Mouse (Mus musculus): ENCODE results near the gene Vkorc1. TPM values are rescaled to one million over a fixed set of nuclear protein-coding genes. Genes with fewer than 3 reads are reported as not detected.

Vkorc1 gene
- total RNA-seq, 2 experiments from 2014 or later = 21.6 to 30.4 TPM

- no peak for DNase-seq (ENCODE audit: extremely low spot score in 1 of 2, low spot score in 1 of 2)
These were observed 15.0 kb downstream of the Vkorc1 start for GRCm38 (mm10) chr7:127880431-127880830.

GRCm38 (mm10) chr7:127879301-127879700, 16.1 kb downstream of the Vkorc1 start:
- DNase-seq (ENCODE audit: extremely low spot score in 1 of 2, low spot score in 1 of 2) = no peak

- DNase-seq (ENCODE audit: extremely low spot score in 1 of 2, low spot score in 1 of 2) = peak; percentile 86 to 87
These were observed 18.7 kb downstream of the Vkorc1 start, which contains the start of gene Zfp668 for GRCm38 (mm10) chr7:127876467-127877348. Gene Zfp668, minus strand, starts transcription at chr7:127876828.

- DNase-seq (ENCODE audit: extremely low spot score in 1 of 2, low spot score in 1 of 2) = peak; percentile 67 to 70
These were observed 19.4 kb downstream of the Vkorc1 start, which contains the start of gene Zfp646 for GRCm38 (mm10) chr7:127876041-127876466. Gene Zfp646, plus strand, starts transcription at chr7:127876221.

- peak in 1 of 2 experiments; percentile 85 for DNase-seq (ENCODE audit: extremely low spot score in 1 of 2, low spot score in 1 of 2)
These were observed 19.8 kb downstream of the Vkorc1 start for GRCm38 (mm10) chr7:127875627-127876001.

GRCm38 (mm10) chr7:127874812-127875626, 20.4 kb downstream of the Vkorc1 start:
- DNase-seq (ENCODE audit: extremely low spot score in 1 of 2, low spot score in 1 of 2) = no peak

GRCm38 (mm10) chr7:127870136-127870821, 25.1 kb downstream of the Vkorc1 start:
- no peak for DNase-seq (ENCODE audit: extremely low spot score in 1 of 2, low spot score in 1 of 2)

- no peak for DNase-seq (ENCODE audit: extremely low spot score in 1 of 2, low spot score in 1 of 2)
These were observed 26.1 kb downstream of the Vkorc1 start for GRCm38 (mm10) chr7:127869149-127869810.

GRCm38 (mm10) chr7:127867641-127868040, 27.8 kb downstream of the Vkorc1 start:
- DNase-seq (ENCODE audit: extremely low spot score in 1 of 2, low spot score in 1 of 2) = no peak

GRCm38 (mm10) chr7:127866434-127866833, 29.0 kb downstream of the Vkorc1 start:
- DNase-seq (ENCODE audit: extremely low spot score in 1 of 2, low spot score in 1 of 2) = no peak

- no peak for DNase-seq (ENCODE audit: extremely low spot score in 1 of 2, low spot score in 1 of 2)
These were observed 37.2 kb downstream of the Vkorc1 start for GRCm38 (mm10) chr7:127858258-127858657.

GRCm38 (mm10) chr7:127850906-127851305, 44.5 kb downstream of the Vkorc1 start:
- no peak for DNase-seq (ENCODE audit: extremely low spot score in 1 of 2, low spot score in 1 of 2)

GRCm38 (mm10) chr7:127849973-127850875, 45.2 kb downstream of the Vkorc1 start:
- no peak for DNase-seq (ENCODE audit: extremely low spot score in 1 of 2, low spot score in 1 of 2)

Other genes with a start within 250 kb of the Vkorc1 start
- gene Bcl7c, start 186.7 kb downstream of the Vkorc1 start, total RNA-seq (2021) = 10 to 100 TPM; 24.0 to 25.7 TPM
- gene Ctf1, start 182.9 kb downstream of the Vkorc1 start, total RNA-seq (2021) = 1 to 10 TPM; 2.4 TPM
- gene Ctf2, start 163.5 kb downstream of the Vkorc1 start, total RNA-seq (2021) = not detected
- gene Fbxl19, start 151.1 kb downstream of the Vkorc1 start, total RNA-seq (2021) = 10 to 100 TPM; 63.4 to 66.7 TPM
- 10 to 100 TPM; 28.7 to 33.2 TPM for gene Orai3, start 125.8 kb downstream of the Vkorc1 start, total RNA-seq (2021)
- gene Setd1a, start 118.9 kb downstream of the Vkorc1 start, total RNA-seq (2021) = 10 to 100 TPM; 35.1 to 50.0 TPM
- gene Gm49388, start 110.0 kb downstream of the Vkorc1 start, total RNA-seq (2021) = 1 to 10 TPM; 3.7 to 5.7 TPM
- gene Hsd3b7, start 95.0 kb downstream of the Vkorc1 start, total RNA-seq (2021) = 1 to 10 TPM; 4.5 to 5.3 TPM
- 10 to 100 TPM; 59.9 to 62.5 TPM for gene Stx4a, start 71.3 kb downstream of the Vkorc1 start, total RNA-seq (2021)
- gene Stx1b, start 71.1 kb downstream of the Vkorc1 start, total RNA-seq (2021) = 100 to 1,000 TPM; 329 to 362 TPM
- 10 to 100 TPM; 30.8 to 31.3 TPM for gene Zfp646, start 19.4 kb downstream of the Vkorc1 start, total RNA-seq (2021)
- 10 to 100 TPM; 20.4 to 25.8 TPM for gene Zfp668, start 18.8 kb downstream of the Vkorc1 start, total RNA-seq (2021)
- gene Prss53, start 4.6 kb downstream of the Vkorc1 start, total RNA-seq (2021) = 1 to 10 TPM; 1.9 to 2.6 TPM
- gene Gm21974, start 163 bp downstream of the Vkorc1 start, total RNA-seq (2021) = not detected
- 10 to 100 TPM; 41.4 to 51.6 TPM for gene Bckdk, start 8.5 kb upstream of the Vkorc1 start, total RNA-seq (2021)
- 10 to 100 TPM; 27.8 to 33.9 TPM for gene Kat8, start 16.9 kb upstream of the Vkorc1 start, total RNA-seq (2021)
- gene Prss8, start 34.5 kb upstream of the Vkorc1 start, total RNA-seq (2021) = under 1 TPM; 0.35 to 0.52 TPM
- gene Prss36, start 51.1 kb upstream of the Vkorc1 start, total RNA-seq (2021) = 10 to 100 TPM; 10.6 to 13.5 TPM
- 100 to 1,000 TPM; 270 to 376 TPM for gene Fus, start 71.8 kb upstream of the Vkorc1 start, total RNA-seq (2021)
- gene Pycard, start 98.2 kb upstream of the Vkorc1 start, total RNA-seq (2021) = 1 to 10 TPM; 1.4 to 3.4 TPM
- gene Trim72, start 108.3 kb upstream of the Vkorc1 start, total RNA-seq (2021) = under 1 TPM; 0.21 to 0.25 TPM
- gene Itgam, start 167.0 kb upstream of the Vkorc1 start, total RNA-seq (2021) = 10 to 100 TPM; 13.1 to 13.9 TPM
- gene Gm49368, start 167.1 kb upstream of the Vkorc1 start, total RNA-seq (2021) = not detected
- gene Itgax, start 233.9 kb upstream of the Vkorc1 start, total RNA-seq (2021) = under 1 TPM; 0.09 to 0.20 TPM